Mouse (Mus musculus) kidney, postnatal 25 days (tissue): Measurements from ENCODE around the gene Gm21954.

ENCODE experiments used
- DNase-seq, 2 experiments: peaks; one replicate each; pipeline ENCODE4 v3.0.0; 2021; ENCODE audit warnings: mixed read lengths in 2 of 2

The Gm21954 gene

DNA sequence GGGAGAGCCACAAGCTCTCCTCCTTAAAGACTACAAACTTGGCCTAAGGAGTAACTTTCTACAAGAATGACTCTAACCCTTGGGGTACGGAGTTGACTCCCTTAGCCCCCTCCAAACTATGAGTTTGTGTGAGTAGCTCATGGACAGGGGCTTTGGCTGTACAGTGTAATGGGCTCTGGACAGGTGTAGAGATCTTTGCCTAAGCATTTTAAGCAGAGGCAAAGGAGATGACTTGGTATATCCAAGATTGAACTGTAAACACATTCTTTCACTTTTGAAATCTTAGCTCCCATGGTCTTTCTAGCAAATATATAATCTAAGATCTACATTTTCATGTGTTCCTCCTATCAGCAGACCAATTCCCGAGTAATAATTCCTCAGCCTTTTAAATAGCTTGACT, at the start of gene Gm21954:
Gm21954 (minus strand) TSS at position 101 of the 400 bp plus-strand sequence.
- no peak for DNase-seq

- DNase-seq, result no peak
Measured at GRCm38 (mm10) chr3:55521776-55522175, 49.8 kb upstream of the Gm21954 start.

GRCm38 (mm10) chr3:55520240-55521180, 48.5 kb upstream of the Gm21954 start:
- peak; percentile 79 to 85 for DNase-seq

GRCm38 (mm10) chr3:55517454-55518014, 45.5 kb upstream of the Gm21954 start:
- DNase-seq, result no peak

DNA sequence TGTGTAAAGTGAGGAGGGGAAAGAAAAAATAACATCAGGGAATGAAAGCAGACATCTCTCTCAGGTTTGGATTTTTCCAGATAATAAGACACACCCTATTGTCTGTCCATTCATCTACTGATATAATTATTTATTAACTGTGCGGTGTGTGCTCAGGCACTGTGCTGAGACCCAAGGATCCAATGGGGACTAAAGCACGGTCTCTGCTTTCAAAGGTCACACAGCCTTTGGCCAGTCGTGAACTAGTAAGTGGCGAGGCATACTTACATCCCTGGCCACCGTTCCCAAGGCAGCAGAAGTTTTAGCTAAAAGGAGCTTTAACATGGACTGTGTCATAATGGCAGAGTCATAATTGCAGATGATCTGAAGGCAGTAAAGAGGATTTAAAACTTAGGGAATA, 44.0 kb upstream of the Gm21954 start:
- no peak for DNase-seq

DNA sequence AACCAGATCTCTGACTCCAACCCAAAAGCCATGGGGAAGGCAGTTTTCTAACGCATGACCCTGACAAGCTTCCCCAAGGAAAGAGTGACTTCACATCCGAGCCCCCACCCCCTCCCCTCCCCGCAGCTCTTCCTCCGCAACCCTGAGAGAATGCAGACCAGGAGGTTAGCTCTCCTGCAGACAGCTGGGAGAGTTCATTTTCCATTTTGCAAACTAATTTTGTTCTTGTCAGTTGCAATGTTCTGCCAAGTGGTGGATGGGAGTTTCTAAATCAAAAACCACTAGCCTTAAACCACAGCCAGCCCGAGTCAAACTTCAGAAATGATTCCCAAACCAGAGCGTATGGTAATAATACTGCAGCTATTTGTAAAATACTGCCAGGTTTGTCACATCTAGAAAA, 39.6 kb upstream of the Gm21954 start:
- no peak for DNase-seq

DNA sequence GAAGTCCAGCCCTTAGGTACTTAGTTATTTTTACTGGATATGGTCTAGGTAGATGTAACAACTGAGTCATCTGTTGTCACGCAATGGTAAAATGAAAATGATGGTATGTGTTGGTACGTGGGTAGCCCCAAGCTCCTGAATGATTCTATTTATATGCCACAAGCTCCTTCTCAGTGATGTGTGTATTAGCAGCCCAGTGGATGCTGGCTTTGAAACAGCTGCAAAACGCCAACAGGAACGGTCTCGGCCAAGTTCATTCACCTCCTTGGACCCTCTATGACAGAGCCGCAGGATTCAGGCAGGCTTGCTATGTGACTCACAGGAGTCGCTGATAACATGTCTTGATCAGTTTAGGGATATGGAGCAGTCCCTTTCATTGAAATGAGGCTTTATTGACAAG, 38.2 kb upstream of the Gm21954 start:
- DNase-seq, result no peak

DNA sequence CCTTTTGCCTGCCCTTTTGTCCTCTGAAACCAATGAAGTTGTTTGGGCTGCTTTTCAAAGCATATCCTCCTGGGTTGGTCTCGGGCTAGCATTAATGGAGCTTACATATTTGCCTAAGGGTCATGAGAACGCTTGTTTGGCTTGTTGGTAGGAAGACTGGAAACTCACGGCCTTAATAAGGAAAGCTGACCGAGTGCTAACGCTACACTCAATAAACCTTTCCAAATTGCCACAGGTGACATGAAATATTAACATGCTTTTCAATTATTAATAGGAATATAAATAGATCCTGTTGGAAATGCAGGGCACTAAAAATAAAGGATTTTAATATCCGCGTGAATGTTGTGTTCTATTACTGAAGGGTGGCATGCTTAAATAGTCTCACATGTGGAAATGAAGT, 27.3 kb upstream of the Gm21954 start:
- DNase-seq, result no peak

GRCm38 (mm10) chr3:55496462-55496941, 24.5 kb upstream of the Gm21954 start:
- no peak for DNase-seq

DNA sequence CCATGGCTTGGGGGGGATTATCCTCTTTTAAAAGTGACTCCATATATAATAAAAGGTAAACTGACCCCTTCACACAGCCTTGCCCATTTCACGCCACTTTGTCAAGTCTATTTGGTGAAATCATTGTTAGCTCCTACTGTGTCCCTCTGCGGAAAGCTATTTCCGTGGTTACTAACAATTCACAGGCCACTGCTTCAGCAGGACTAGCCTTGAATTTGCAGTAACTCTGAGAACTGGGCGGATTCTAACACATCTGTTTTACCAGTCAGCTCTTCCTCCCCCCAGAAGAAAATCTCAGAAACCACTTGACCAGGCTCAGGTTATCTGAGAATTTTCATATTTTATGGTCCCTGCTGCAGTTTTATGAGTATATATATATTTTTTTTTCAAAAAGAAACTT, 23.9 kb upstream of the Gm21954 start:
- DNase-seq, result no peak

DNA sequence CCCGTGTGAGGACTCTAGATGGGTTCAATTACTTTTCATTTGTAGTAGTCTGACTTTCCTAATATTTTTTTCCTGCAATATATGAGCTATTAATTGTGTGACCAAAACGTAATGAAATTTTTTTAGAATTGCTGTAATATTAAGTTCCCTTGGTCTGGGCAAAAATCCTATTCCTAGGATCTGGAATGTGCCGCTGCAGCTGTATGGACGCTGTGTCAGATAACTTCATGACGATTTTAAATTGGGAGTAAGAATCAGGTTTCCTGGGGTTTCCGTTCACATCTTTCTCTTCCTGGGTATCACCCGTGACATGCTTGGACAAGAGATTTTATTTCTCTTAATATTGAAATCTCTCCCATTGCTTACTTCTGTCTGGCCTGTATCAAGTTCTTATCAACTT, 23.2 kb upstream of the Gm21954 start:
- no peak for DNase-seq

GRCm38 (mm10) chr3:55494348-55494747, 22.3 kb upstream of the Gm21954 start:
- peak in 1 of 2 experiments; percentile 17 for DNase-seq

DNA sequence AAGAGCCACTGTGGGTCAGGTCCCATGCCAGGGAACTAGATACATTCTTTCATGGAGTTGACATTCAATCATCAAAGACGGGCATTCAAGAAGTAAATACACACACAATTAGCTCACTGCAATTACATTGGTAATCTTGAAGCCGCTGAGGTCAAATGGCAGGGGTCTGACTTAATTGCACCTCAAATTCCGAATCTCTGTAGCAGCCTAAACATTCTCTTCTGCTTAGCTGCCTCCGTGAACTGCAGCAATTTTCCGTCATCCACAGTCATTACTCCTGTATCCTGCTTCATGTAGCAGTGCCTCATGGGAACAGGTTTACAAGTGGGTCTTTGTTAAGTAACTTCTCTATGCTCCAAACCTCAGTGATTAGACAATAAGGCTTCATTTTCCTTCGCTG, 20.0 kb upstream of the Gm21954 start:
- DNase-seq, result no peak

GRCm38 (mm10) chr3:55489231-55489990, 17.4 kb upstream of the Gm21954 start:
- no peak for DNase-seq

- no peak for DNase-seq
Measured at GRCm38 (mm10) chr3:55483328-55483727, 11.3 kb upstream of the Gm21954 start.

GRCm38 (mm10) chr3:55481140-55481539, 9.1 kb upstream of the Gm21954 start:
- DNase-seq, result no peak

- no peak for DNase-seq
Measured at GRCm38 (mm10) chr3:55479306-55479705, 7.3 kb upstream of the Gm21954 start.

- DNase-seq, result no peak
Measured at GRCm38 (mm10) chr3:55476694-55477093, 4.7 kb upstream of the Gm21954 start.

DNA sequence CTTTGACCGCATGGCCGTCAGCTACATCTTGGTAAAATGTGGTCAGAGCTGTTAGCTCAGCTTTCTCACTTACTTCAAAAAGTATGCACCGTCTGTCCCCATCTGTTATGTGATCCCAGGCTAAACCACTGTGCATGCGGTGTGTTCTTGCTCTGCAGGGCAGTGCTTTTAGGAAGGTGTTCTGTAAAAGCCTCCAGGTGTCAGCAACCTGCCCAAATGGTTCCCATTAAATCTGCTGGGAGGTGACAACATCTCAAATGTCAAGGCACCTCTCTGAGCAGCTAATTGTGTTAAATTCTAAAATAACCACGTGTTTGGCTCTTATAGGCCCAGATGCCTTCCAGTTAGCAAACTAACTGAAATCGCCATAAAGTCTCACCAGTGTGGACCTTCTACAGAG, 1.1 kb upstream of the Gm21954 start:
- DNase-seq, result no peak

GRCm38 (mm10) chr3:55466348-55466747, 5.7 kb downstream of the Gm21954 start:
- peak in 1 of 2 experiments; percentile 17 for DNase-seq

DNA sequence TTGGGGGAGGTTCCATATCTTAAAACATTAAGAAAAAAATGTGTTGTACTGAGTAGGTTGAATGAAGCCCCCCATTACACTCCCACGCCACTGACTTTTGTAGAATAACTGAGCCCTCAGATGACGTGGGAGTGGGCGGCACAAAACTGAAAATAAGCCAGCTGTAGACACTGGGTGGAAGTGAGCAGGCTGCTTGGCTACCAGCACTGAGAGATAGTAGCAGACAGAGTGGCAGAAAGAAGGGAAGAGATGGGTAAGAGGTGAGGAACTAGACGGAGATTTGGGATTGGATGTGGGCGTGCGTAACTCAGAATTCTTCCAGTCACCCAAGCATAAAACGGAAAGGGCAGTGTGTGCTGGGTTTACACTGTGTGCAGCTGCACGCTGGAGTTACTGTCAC, 6.2 kb downstream of the Gm21954 start:
- no peak for DNase-seq

DNA sequence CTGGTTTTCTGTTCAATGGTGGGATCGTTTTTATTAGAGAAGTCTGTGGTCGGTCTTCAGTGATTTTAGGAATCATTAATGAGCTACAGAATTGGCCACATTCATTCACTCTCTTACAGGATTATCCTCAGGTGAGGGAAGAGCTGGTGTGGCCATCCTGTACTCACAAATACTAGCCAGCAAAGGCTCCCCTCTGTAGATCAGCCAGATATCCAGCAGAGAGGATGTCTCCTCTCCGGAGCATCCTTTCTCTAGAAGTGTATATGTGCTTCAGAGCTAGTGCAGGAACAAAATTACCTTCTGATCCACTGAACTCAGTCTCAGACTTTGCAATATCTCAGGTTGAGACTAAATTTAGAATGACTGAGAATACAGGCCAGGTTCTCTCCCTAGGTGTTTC, 7.8 kb downstream of the Gm21954 start:
- DNase-seq, result no peak

DNA sequence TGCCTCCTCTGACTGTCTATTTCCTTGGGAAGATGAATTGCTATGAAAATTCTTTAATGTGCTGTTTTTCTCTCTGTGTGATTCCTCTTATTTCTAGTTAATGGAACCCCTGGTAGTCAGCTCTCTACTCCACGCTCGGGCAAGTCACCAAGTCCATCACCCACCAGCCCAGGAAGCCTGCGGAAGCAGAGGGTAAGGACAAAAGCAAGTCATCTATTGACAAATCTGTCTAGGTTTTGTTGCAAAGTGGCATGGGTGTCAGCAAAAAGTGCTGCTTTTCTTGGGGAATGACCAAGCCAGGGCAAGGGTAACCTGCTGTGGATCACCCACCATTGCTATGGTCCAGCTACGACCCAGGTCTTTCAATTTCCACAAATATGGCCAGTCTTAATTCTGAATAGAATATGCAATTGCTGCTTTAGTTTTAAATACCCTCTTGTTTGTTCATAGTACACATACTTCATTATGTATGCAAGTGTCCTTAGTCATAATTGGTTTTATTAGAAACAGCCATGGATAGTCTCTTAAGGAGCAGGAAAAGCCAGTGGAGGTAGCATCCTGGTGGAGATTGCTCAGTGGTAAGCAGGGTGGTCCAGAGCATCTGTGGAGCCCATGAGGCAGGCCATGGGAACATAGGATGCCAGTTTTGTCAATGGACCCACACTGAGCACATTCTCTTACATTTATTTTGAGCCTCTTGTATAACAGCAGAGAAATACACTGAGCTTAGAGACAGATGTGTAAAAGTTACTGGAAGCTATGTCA, 8.9 kb downstream of the Gm21954 start:
- DNase-seq, result no peak
